Comparison of ENCODE assay signal across 25 mouse cellular contexts in genomic region chr2:105806571-105806970, GRCm38 (mm10).
DNase-seq lines count a peak whose midpoint lies in the region; ATAC-seq and TF ChIP-seq lines count a peak whose summit lies in the region.
"Had no signal": no experiment of that assay in that cellular context is flagged by ENCODE, and none has a peak within 500 bp of the region (broad histone marks: within the 10 kb centered on the region; RNA-seq: fewer than 3 reads in every experiment).

No protein-coding gene starts in this region.

- H3K4me2 ChIP-seq in liver, embryonic 14.5 days (ENCODE audit: low read depth): peak overlapping the region; percentile 28
- H3K4me2 ChIP-seq: embryonic facial prominence, embryonic 13.5 days; forebrain, embryonic 12.5 days; heart, embryonic 15.5 days; midbrain, embryonic 15.5 days; neural tube, embryonic 15.5 days had no signal

- 0 out of 4 replicates have a peak, but pooled peaks of 1 of the 2 experiments have one; percentile 16 for TF ChIP-seq EP300 in MEL (IDR thresholded peaks at IDR 0.05; ENCODE audit: low read depth in 1 of 2, low read length in 2 of 2)
- TF ChIP-seq EP300 in liver, embryonic 14.5 days (IDR thresholded peaks at IDR 0.05; ENCODE audit: low read depth): peak; percentile 37; the same call in 1 of the 2 replicates

- H3K4me3 ChIP-seq in MEL (ENCODE audit: control insufficient read depth in 1 of 2, insufficient read depth in 1 of 2, low read depth in 2 of 2, low read length in 2 of 2): peak overlapping the region in 1 of 2 experiments; percentile 37; a peak in 1 of 4 replicates
- H3K4me3 ChIP-seq in liver, embryonic 14.5 days (ENCODE audit: insufficient read depth in 1 of 2, low read depth in 2 of 2, low read length in 2 of 2): no peak overlapping the region
- H3K4me3 ChIP-seq: embryonic facial prominence, embryonic 13.5 days; forebrain, embryonic 12.5 days; heart, embryonic 10.5 days; heart, embryonic 15.5 days; midbrain, embryonic 10.5 days; midbrain, embryonic 15.5 days; neural tube, embryonic 15.5 days had no signal

- H3K4me1 ChIP-seq in MEL (ENCODE audit: control insufficient read depth in 1 of 2, insufficient read depth in 2 of 2, low read length in 2 of 2): peaks cover 18 to 33% of the 10 kb centered on the region in 2 experiments
- peaks cover 5 to 16% of the 10 kb centered on the region in 2 experiments for H3K4me1 ChIP-seq in liver, embryonic 14.5 days (replicated peaks; ENCODE audit: control insufficient read depth in 2 of 2, insufficient read depth in 2 of 2, low read length in 1 of 2)
- H3K4me1 ChIP-seq: embryonic facial prominence, embryonic 13.5 days; heart, embryonic 10.5 days; heart, embryonic 15.5 days; midbrain, embryonic 10.5 days; midbrain, embryonic 15.5 days; neural tube, embryonic 15.5 days had no signal

- intact Hi-C loops in gastrocnemius, postnatal 14 days (cut with DNase I; ENCODE audit: low total_unique reads): no loop called here

- H3K9ac ChIP-seq in MEL (ENCODE audit: control insufficient read depth, low read depth, low read length, poor library complexity, severe bottlenecking): no peak overlapping the region
- no peak overlapping the region for H3K9ac ChIP-seq in liver, embryonic 14.5 days (replicated peaks)
- H3K9ac ChIP-seq: embryonic facial prominence, embryonic 13.5 days; forebrain, embryonic 12.5 days; forebrain, postnatal 0 days; heart, embryonic 15.5 days; midbrain, embryonic 15.5 days; neural tube, embryonic 15.5 days had no signal

- no peak for TF ChIP-seq POLR2A in MEL (IDR thresholded peaks at IDR 0.05; ENCODE audit: control insufficient read depth in 1 of 2, insufficient read depth in 1 of 2, low read depth in 1 of 2, low read length in 2 of 2, poor library complexity in 1 of 2)

- 43% methylated on average over 2 of the region's 2 CpGs for WGBS in liver, embryonic 14.5 days (ENCODE audit: insufficient replicate concordance)

- peaks cover 0 to 31% of the 10 kb centered on the region in 2 experiments; a peak in 3 of 4 replicates for H3K36me3 ChIP-seq in MEL (ENCODE audit: control insufficient read depth in 1 of 2, insufficient read depth in 2 of 2, low read length in 2 of 2)
- no peaks in the 10 kb centered on the region for H3K36me3 ChIP-seq in liver, embryonic 14.5 days (replicated peaks; ENCODE audit: control insufficient read depth, insufficient read depth, low read depth)
- H3K36me3 ChIP-seq: embryonic facial prominence, embryonic 13.5 days; forebrain, embryonic 12.5 days; heart, embryonic 10.5 days; heart, embryonic 15.5 days; midbrain, embryonic 10.5 days; midbrain, embryonic 15.5 days; neural tube, embryonic 15.5 days had no signal

- H3K79me2 ChIP-seq in MEL (ENCODE audit: control insufficient read depth, insufficient read depth, low read length, poor library complexity): no peaks in the 10 kb centered on the region

- peak; percentile 24 for DNase-seq in MEL (ENCODE audit: low read depth, low spot score)
- DNase-seq in c-Kit-positive CD71-positive TER-119-positive erythroid progenitor cells, embryonic 14.5 days (ENCODE audit: low spot score): peak; percentile 11
- DNase-seq in liver, embryonic 14.5 days (ENCODE audit: low read depth in 3 of 3, low spot score in 3 of 3): peak in 1 of 3 experiments; percentile 9
- no peak for DNase-seq in gastrocnemius, postnatal 14 days
- no peak for DNase-seq in spleen, adult 12 weeks (ENCODE audit: low spot score)
- DNase-seq: adrenal gland, adult 8-10 months; B cell, adult 2 months; cerebellum, adult 9-11 months; forebrain, postnatal 0 days; gastrocnemius, postnatal 10 days; kidney, adult 11 months; kidney, postnatal 14 days; lung, postnatal 4 days; retina, postnatal 1 day; thymus, postnatal 4 days had no signal

- TF ChIP-seq CTCF in MEL (IDR thresholded peaks at IDR 0.05 in 2 of 3, conservative IDR thresholded peaks at IDR 0.05 in 1 of 3; ENCODE audit: control insufficient read depth in 1 of 3, insufficient read depth in 1 of 3, low read depth in 2 of 3, low read length in 3 of 3, poor library complexity in 1 of 3, severe bottlenecking in 1 of 3): no peak
- no peak for TF ChIP-seq CTCF in liver, embryonic 14.5 days (IDR thresholded peaks at IDR 0.05; ENCODE audit: low read depth)

- TF ChIP-seq RAD21 in MEL (IDR thresholded peaks at IDR 0.05; ENCODE audit: low read depth, low read length): no peak

- no peaks in the 10 kb centered on the region for H3K27me3 ChIP-seq in MEL (ENCODE audit: control insufficient read depth in 1 of 2, insufficient read depth in 2 of 2, low read length in 2 of 2)
- H3K27me3 ChIP-seq in liver, embryonic 14.5 days (ENCODE audit: control insufficient read depth, insufficient read depth, low read length): no peaks in the 10 kb centered on the region
- H3K27me3 ChIP-seq: embryonic facial prominence, embryonic 13.5 days; forebrain, embryonic 12.5 days; heart, embryonic 15.5 days; midbrain, embryonic 15.5 days; neural tube, embryonic 15.5 days had no signal

- no peaks in the 10 kb centered on the region for H3K9me3 ChIP-seq in MEL (replicated peaks; ENCODE audit: insufficient read depth, low read length)
- no peaks in the 10 kb centered on the region for H3K9me3 ChIP-seq in liver, embryonic 14.5 days (ENCODE audit: control insufficient read depth, low read length)
- H3K9me3 ChIP-seq: embryonic facial prominence, embryonic 13.5 days; forebrain, embryonic 12.5 days; heart, embryonic 10.5 days; heart, embryonic 15.5 days; midbrain, embryonic 10.5 days; midbrain, embryonic 15.5 days; neural tube, embryonic 15.5 days had no signal

- peak; percentile 89 for ATAC-seq in liver, embryonic 14.5 days (ENCODE audit: insufficient read depth)
- peak; percentile 58 for ATAC-seq in megakaryocyte progenitor cell, adult 5-6 weeks (replicated peaks; ENCODE audit: poor library complexity)
- ATAC-seq: forebrain, postnatal 0 days; inflammation-experienced regulatory T-cells, adult 6 months; midbrain, embryonic 15.5 days had no signal

- peak overlapping the region; percentile 75; the same call in 1 of the 2 replicates for H3K27ac ChIP-seq in MEL (ENCODE audit: control insufficient read depth, low read depth, low read length)
- H3K27ac ChIP-seq in liver, embryonic 14.5 days: no peak overlapping the region
- H3K27ac ChIP-seq: embryonic facial prominence, embryonic 13.5 days; forebrain, embryonic 12.5 days; heart, embryonic 10.5 days; heart, embryonic 15.5 days; midbrain, embryonic 10.5 days; midbrain, embryonic 15.5 days; neural tube, embryonic 15.5 days; stomach, postnatal 0 days had no signal

TF ChIP-seq in MEL, 35 proteins besides CTCF, POLR2A, EP300 and RAD21:
- no peak for TF ChIP-seq MAZ (IDR thresholded peaks at IDR 0.05; ENCODE audit: low read depth, low read length)
- no peak for TF ChIP-seq POLR2AphosphoS2 (IDR thresholded peaks at IDR 0.05; ENCODE audit: low read length)
- TF ChIP-seq ETS1 (IDR thresholded peaks at IDR 0.05; ENCODE audit: low read depth, low read length): no peak
- no peak for TF ChIP-seq MYB (IDR thresholded peaks at IDR 0.05; ENCODE audit: low read depth, low read length)
- no peak for TF ChIP-seq RCOR1 (IDR thresholded peaks at IDR 0.05; ENCODE audit: low read depth, low read length)
- TF ChIP-seq HCFC1 (IDR thresholded peaks at IDR 0.05; ENCODE audit: low read depth, low read length): no peak
- TF ChIP-seq E2F4 (IDR thresholded peaks at IDR 0.05; ENCODE audit: borderline replicate concordance, low read depth, low read length): no peak
- TF ChIP-seq USF2 (IDR thresholded peaks at IDR 0.05; ENCODE audit: borderline replicate concordance in 1 of 2, insufficient read depth in 1 of 2, low read depth in 1 of 2, low read length in 2 of 2): no peak

Comparison
In these comparisons a context has a peak if more than half of its experiments do, and no peak if none do; other contexts are left out.
1. DNase-seq: peak in MEL (single experiment) and c-Kit-positive CD71-positive TER-119-positive erythroid progenitor cells, embryonic 14.5 days (single experiment); none in gastrocnemius, postnatal 14 days (single experiment) and spleen, adult 12 weeks (single experiment).